8 mouse cellular contexts compared by ENCODE assay signal in genomic region chr2:14295334-14295733, GRCm38 (mm10).
A peak's percentile ranks its signal among the peaks of the same experiment; 100 is the strongest.
DNase-seq lines count a peak whose midpoint lies in the region; ATAC-seq and TF ChIP-seq lines count a peak whose summit lies in the region.

No protein-coding gene starts in this region.

- POLR2A ChIA-PET in Patski (lab: Charles Lee), result no interaction called here

- peak; percentile 99 for TF ChIP-seq CTCF in Patski (IDR thresholded peaks at IDR 0.05)
- peak; percentile 99 for TF ChIP-seq CTCF in cerebellum, adult 2 months (IDR thresholded peaks at IDR 0.05; ENCODE audit: borderline replicate concordance, insufficient read depth, low read depth, low read length)
- TF ChIP-seq CTCF in left cerebral cortex, adult 2 months (IDR thresholded peaks at IDR 0.05), result peak; percentile 91

- peak; percentile 31 for DNase-seq in Patski (ENCODE audit: low read depth, low spot score)
- DNase-seq in cerebellum, adult 2 months, result peak; percentile 80 to 88
- DNase-seq in frontal cortex, postnatal 10 days (ENCODE audit: low spot score in 2 of 2), result peak; percentile 63 to 83
- peak; percentile 78 for DNase-seq in induced T-regulatory cell, adult 2 months (ENCODE audit: low read depth)
- peak; percentile 82 to 86 for DNase-seq in left cerebral cortex, adult 2 months (ENCODE audit: extremely low spot score in 1 of 2, low spot score in 2 of 2)
- peak; percentile 83 for DNase-seq in midbrain, embryonic 10.5 days (ENCODE audit: low spot score)
- peak; percentile 97 for DNase-seq in right cerebral cortex, postnatal 4 days

- intact Hi-C loops in left cerebral cortex, adult 2 months (cut with DNase I), result no loop called here

- no peaks in the 10 kb centered on the region for H3K9me3 ChIP-seq in midbrain, embryonic 10.5 days (replicated peaks)

- no peak overlapping the region for H3K27ac ChIP-seq in cerebellum, adult 2 months (ENCODE audit: insufficient read depth, low read length)
- H3K27ac ChIP-seq in left cerebral cortex, adult 2 months, result no peak overlapping the region
- H3K27ac ChIP-seq in midbrain, embryonic 10.5 days (replicated peaks), result no peak overlapping the region

- TF ChIP-seq POLR2A in cerebellum, adult 2 months (IDR thresholded peaks at IDR 0.05; ENCODE audit: borderline replicate concordance, insufficient read depth, low read length), result no peak

- H3K4me1 ChIP-seq in cerebellum, adult 2 months (ENCODE audit: control insufficient read depth, insufficient read depth, low read length), result no peaks in the 10 kb centered on the region
- no peaks in the 10 kb centered on the region for H3K4me1 ChIP-seq in midbrain, embryonic 10.5 days

- H3K27me3 ChIP-seq in Patski, result peaks cover 14% of the 10 kb centered on the region
- H3K27me3 ChIP-seq in cerebellum, adult 2 months (ENCODE audit: control insufficient read depth, insufficient read depth, low read length), result no peaks in the 10 kb centered on the region
- H3K27me3 ChIP-seq in midbrain, embryonic 10.5 days (ENCODE audit: low read depth, poor library complexity, severe bottlenecking), result no peaks in the 10 kb centered on the region

- in situ Hi-C loops in Patski (cut with MboI; ENCODE audit: low pct_unique_long_range_greater_than_20kb), result loop anchor here (25.0 kb wide), 1 partner anchor 1033 kb away; the partner anchor contains the start of gene Rsu1

- H3K4me3 ChIP-seq in cerebellum, adult 2 months (replicated peaks; ENCODE audit: insufficient read depth, low read depth, low read length), result no peak overlapping the region
- no peak overlapping the region for H3K4me3 ChIP-seq in left cerebral cortex, adult 2 months
- H3K4me3 ChIP-seq in midbrain, embryonic 10.5 days, result no peak overlapping the region

- WGBS in cerebellum, adult 2 months, result 33% methylated on average over 5 of the region's 5 CpGs
- WGBS in midbrain, embryonic 10.5 days, result 47% methylated on average over 5 of the region's 5 CpGs

- ATAC-seq in Patski, result peak; percentile 94
- ATAC-seq in erythroid progenitor cell, adult 5-6 weeks (replicated peaks; ENCODE audit: low FRiP score, poor library complexity, severe bottlenecking), result no peak

- H3K36me3 ChIP-seq in midbrain, embryonic 10.5 days, result no peaks in the 10 kb centered on the region

- CTCF ChIA-PET in Patski (lab: Charles Lee), result interaction anchor here (0.6 to 3.4 kb wide), 18 partner anchors 11 to 997 kb away, joined by 3 to 43 read pairs (median 4); no protein-coding TSS in a partner anchor

Comparison
In these comparisons a context has a peak if more than half of its experiments do, and no peak if none do; other contexts are left out.
1. DNase-seq: peak in every context shown above with its lines; median percentile 97 in right cerebral cortex, postnatal 4 days; 84 in cerebellum, adult 2 months; 84 in left cerebral cortex, adult 2 months; 83 in midbrain, embryonic 10.5 days; 78 in induced T-regulatory cell, adult 2 months; 73 in frontal cortex, postnatal 10 days; 31 in Patski.